Mouse (Mus musculus): ENCODE measurements around the gene Usp37.

- TF ChIP-seq CTCF (IDR thresholded peaks at IDR 0.05) (no peak), EP300 (IDR thresholded peaks at IDR 0.05) (no peak)
Measured at GRCm38 (mm10) chr1:74386363-74386713, 157.7 kb downstream of the Usp37 start.

Measured in lung, postnatal 0 days (tissue).